Mouse (Mus musculus) forebrain, embryonic 12.5 days (tissue): ENCODE results near the gene Adamts9. TPM values are rescaled to one million over a fixed set of nuclear protein-coding genes. Genes with fewer than 3 reads are reported as not detected.
A peak's percentile ranks its signal among the peaks of the same experiment; 100 is the strongest.

Experiments
- ATAC-seq: fragments of 200-750 bp; cut with Nextera tagmentation; 2 replicates; pipeline ENCODE4 v1.8.0; 2017; ENCODE audit warnings: moderate TSS enrichment; ENCODE audit not compliant: low FRiP score
- H3K27ac ChIP-seq: fragments of 300-500 bp; sonication (generic); 2 replicates; pipeline ENCODE4 v1.5.1; 2016; ENCODE audit warnings: mild to moderate bottlenecking
- H3K27me3 ChIP-seq: fragments of 300-500 bp; sonication (generic); 2 replicates; pipeline ENCODE4 v1.6.1; 2016; ENCODE audit warnings: mild to moderate bottlenecking
- H3K36me3 ChIP-seq: fragments of 300-500 bp; sonication (generic); replicated peaks from 2 replicates; pipeline ENCODE4 v1.6.1; 2016; ENCODE audit warnings: mild to moderate bottlenecking
- H3K4me1 ChIP-seq: fragments of 300-500 bp; sonication (generic); 2 replicates; pipeline ENCODE4 v1.6.1; 2016
- H3K4me2 ChIP-seq: fragments of 300-500 bp; sonication (generic); 2 replicates; pipeline ENCODE4 v1.6.1; 2016; ENCODE audit warnings: mild to moderate bottlenecking, moderate library complexity
- H3K4me3 ChIP-seq: fragments of 300-500 bp; sonication (generic); replicated peaks from 2 replicates; pipeline ENCODE4 v1.5.1; 2016; ENCODE audit warnings: mild to moderate bottlenecking
- H3K9ac ChIP-seq: fragments of 300-500 bp; sonication (generic); 2 replicates; pipeline ENCODE4 v1.6.1; 2016; ENCODE audit warnings: mild to moderate bottlenecking
- H3K9me3 ChIP-seq: fragments of 300-500 bp; sonication (generic); 2 replicates; pipeline ENCODE4 v1.6.1; 2016
- WGBS: fragments of 180-500 bp; shearing (Covaris S2); methylation state at CpG from one replicate; pipeline ENCODE4 v1.1.7; 2016; 5-methylcytosine and 5-hydroxymethylcytosine counted together
- polyA plus RNA-seq: library from polyadenylated mRNA; unstranded; fragments of >200 nt; fragmentation: Nextera tagmentation; extraction: Ambion mirVana; gene quantifications from 2 replicates; pipeline ENCODE4 v1.2.1, GENCODE M21; 2016

The Adamts9 gene
- 1.9 and 2.1 TPM in 2 replicates for polyA plus RNA-seq

DNA sequence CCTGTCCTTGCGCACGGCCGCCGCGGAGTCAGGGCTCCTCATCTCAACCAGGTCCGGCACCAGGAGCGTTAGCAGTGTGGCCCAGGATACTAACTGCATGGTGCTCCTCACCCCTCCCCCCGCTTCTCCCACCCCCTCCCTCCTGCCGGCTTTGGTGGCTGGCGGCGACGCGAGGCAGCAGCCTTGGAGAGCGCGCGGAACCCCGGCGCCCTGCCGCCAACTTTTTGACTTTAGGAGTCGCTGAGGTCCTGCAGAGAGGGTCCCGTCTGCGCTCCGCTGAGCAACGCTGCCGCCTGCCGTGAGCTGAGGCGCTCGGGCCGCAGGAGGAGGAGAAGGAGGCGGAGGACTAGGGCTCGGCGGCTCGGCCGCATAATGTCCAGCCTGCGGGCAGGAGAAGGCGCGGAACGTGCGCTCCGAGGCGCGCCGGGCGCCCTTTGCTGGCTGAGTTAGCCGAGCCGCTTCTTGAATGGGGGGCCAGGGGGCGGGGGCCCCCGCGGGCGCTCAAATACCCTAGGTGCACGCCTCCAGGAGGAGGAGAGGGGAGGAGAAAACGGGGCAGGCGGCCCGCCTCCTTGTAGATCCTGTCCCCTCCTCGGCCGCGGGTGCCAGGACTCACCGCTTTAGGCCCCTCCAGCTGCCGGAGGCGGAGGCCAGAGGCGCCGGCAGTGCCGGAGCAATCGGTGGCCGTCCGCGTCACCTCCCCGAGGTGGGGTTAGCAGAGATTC is at the start of gene Adamts9:
Adamts9 (minus strand) TSS at position 436 of the 725 bp plus-strand sequence.
- under 1% methylated on average over 58 of the region's 68 CpGs for WGBS
- Histone ChIP-seq H3K4me3 (peak within 1 kb of the TSS; percentile 60), H3K27ac (0 out of 2 replicates have a peak within 1 kb of the TSS, but pooled peaks have one; percentile 36)

GRCm38 (mm10) chr6:92991616-92992015 is 48.3 kb upstream of the Adamts9 start:
- WGBS: 48% methylated on average over 1 of the region's 1 CpGs
- ATAC-seq: no peak
- Histone ChIP-seq H3K4me2 (no peak overlapping the region), H3K27me3 (no peaks in the 10 kb centered on the region), H3K9ac (no peak overlapping the region), H3K36me3 (no peaks in the 10 kb centered on the region), H3K27ac (no peak overlapping the region), H3K9me3 (no peaks in the 10 kb centered on the region), H3K4me1 (no peaks in the 10 kb centered on the region), H3K4me3 (no peak overlapping the region)

More for the DNA sequence above, at the start of gene Adamts9:
- Histone ChIP-seq H3K4me2 (peak within 1 kb of the TSS; percentile 95), H3K27me3 (peaks cover 62% of the 10 kb centered on the region), H3K36me3 (no peaks in the 10 kb centered on the region), H3K9ac (peak within 1 kb of the TSS; percentile 64), H3K9me3 (peaks cover 7% of the 10 kb centered on the region), H3K4me1 (peaks cover 39% of the 10 kb centered on the region)
- ATAC-seq: peak; percentile 66; the same call in 1 of the 2 replicates

GRCm38 (mm10) chr6:92988620-92988998 is 45.3 kb upstream of the Adamts9 start:
- Histone ChIP-seq H3K27me3 (no peaks in the 10 kb centered on the region), H3K27ac (no peak overlapping the region), H3K4me2 (no peak overlapping the region), H3K36me3 (no peaks in the 10 kb centered on the region), H3K4me3 (no peak overlapping the region), H3K9me3 (no peaks in the 10 kb centered on the region), H3K4me1 (no peaks in the 10 kb centered on the region), H3K9ac (no peak overlapping the region)
- WGBS: 96% methylated on average over 10 of the region's 10 CpGs
- no peak for ATAC-seq

DNA sequence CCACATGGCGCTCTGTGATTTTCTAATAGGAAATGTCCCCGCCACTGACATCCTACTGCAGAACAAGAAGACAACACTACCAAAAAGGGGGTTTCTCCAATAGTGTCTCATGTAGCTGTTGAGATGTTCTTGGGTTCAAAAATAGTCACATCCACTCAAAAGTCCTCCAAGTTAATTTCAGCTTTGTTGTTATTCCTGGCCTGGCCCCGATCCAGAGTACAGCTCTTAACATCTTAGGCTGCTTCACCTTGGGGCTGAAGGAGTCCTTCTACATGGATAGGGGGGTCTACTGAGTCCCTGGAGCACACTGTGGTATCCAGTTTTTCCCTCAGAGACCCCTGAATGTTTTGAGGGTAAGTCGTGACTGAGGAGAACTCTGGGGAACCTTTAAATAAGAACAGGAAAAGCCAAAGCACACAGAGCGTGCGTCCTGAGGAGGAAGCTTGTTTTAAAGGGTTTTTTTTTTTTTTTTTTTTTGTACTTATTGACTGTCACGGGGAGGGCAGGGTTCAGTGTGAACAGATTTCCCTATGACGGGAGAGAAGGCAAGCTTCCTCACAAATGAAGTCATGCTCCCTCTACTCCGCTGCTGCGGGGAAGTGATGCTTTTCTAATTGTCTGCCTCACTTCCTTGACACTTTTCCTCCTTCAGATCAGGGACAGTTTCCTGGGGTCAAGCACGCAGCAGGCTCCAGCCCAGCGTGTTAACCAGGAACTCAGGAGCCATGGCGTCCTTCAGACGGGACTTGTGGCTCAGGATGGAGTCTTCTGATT is 44.7 kb upstream of the Adamts9 start:
- no peaks in the 10 kb centered on the region for H3K36me3 ChIP-seq
- no peaks in the 10 kb centered on the region for H3K27me3 ChIP-seq
- H3K4me3 ChIP-seq: no peak overlapping the region
- no peaks in the 10 kb centered on the region for H3K9me3 ChIP-seq
- H3K9ac ChIP-seq: no peak overlapping the region
- H3K4me2 ChIP-seq: no peak overlapping the region
- 85% methylated on average over 14 of the region's 14 CpGs for WGBS
- no peak for ATAC-seq
- no peak overlapping the region for H3K27ac ChIP-seq
- H3K4me1 ChIP-seq: no peaks in the 10 kb centered on the region

GRCm38 (mm10) chr6:92987366-92987765 is 44.1 kb upstream of the Adamts9 start:
- 88% methylated on average over 9 of the region's 9 CpGs for WGBS

GRCm38 (mm10) chr6:92983421-92983820 is 40.1 kb upstream of the Adamts9 start:
- Histone ChIP-seq H3K27me3 (no peaks in the 10 kb centered on the region), H3K9me3 (no peaks in the 10 kb centered on the region), H3K4me3 (no peak overlapping the region), H3K27ac (no peak overlapping the region), H3K9ac (no peak overlapping the region), H3K4me1 (no peaks in the 10 kb centered on the region), H3K36me3 (no peaks in the 10 kb centered on the region), H3K4me2 (no peak overlapping the region)
- 80% methylated on average over 7 of the region's 7 CpGs for WGBS
- ATAC-seq: no peak

More at GRCm38 (mm10) chr6:92987366-92987765, 44.1 kb upstream of the Adamts9 start:
- H3K9ac ChIP-seq: no peak overlapping the region
- H3K27me3 ChIP-seq: no peaks in the 10 kb centered on the region
- no peak overlapping the region for H3K4me2 ChIP-seq
- ATAC-seq: no peak
- H3K4me3 ChIP-seq: no peak overlapping the region
- H3K36me3 ChIP-seq: no peaks in the 10 kb centered on the region
- H3K27ac ChIP-seq: no peak overlapping the region
- H3K4me1 ChIP-seq: no peaks in the 10 kb centered on the region
- H3K9me3 ChIP-seq: no peaks in the 10 kb centered on the region

DNA sequence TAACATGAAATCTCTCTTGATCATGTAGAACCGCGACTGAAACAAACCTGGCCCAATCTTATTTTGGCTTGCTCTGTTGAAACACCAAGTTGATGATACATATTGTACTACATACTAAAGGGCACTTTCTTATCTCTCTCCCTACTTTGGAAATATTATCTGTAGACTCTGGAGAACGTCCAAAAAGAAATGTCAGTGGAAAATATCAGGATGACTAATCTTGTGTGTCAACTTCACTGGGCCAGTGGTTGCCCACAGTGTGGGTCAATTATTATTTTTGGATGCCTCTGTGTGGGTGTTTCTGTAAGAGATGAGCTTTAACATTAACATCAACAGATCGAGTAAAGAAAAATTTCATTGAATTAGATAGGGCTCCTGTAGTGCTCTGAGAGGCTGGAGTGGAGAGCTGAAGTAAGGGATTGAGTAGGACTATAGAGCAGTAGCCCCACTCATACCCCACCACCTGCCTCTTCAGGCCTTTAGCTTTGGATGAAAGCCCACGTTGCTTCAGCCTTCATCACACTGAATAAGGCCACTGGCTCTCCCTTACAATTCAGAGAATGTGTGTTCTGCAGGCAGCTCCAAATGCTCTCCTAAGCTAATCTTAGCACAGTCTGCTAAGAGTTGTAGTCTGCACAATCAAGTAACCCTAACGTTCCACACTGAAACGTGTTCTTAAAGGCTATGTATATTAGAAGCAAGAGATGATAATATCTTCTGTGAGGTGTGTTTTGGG is 38.3 kb upstream of the Adamts9 start:
- H3K27ac ChIP-seq: no peak overlapping the region
- H3K36me3 ChIP-seq: no peaks in the 10 kb centered on the region
- no peak overlapping the region for H3K4me3 ChIP-seq
- WGBS: 93% methylated on average over 7 of the region's 7 CpGs
- no peaks in the 10 kb centered on the region for H3K9me3 ChIP-seq
- no peak overlapping the region for H3K9ac ChIP-seq
- no peak overlapping the region for H3K4me2 ChIP-seq
- no peaks in the 10 kb centered on the region for H3K27me3 ChIP-seq
- no peaks in the 10 kb centered on the region for H3K4me1 ChIP-seq
- no peak for ATAC-seq

DNA sequence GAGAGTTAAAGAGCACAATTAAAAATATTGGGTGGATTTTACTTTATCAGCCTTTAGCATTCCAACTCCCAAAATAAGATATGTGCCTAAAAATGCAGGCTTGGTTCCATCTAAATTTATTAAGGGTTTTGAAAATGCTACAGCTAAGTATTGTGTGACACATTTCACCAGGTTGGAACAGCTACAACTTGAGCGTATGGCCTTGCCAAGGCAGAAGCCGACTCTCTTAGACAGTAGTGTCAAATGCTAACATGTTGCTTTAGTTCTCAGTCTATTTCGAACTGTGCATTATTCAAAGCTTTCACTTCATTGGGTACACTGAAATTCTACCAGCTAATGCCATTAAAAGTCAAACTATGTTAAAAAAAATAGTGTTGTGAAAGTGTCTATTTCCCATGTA is 30.0 kb upstream of the Adamts9 start:
- WGBS: 93% methylated on average over 3 of the region's 3 CpGs
- H3K9ac ChIP-seq: no peak overlapping the region

DNA sequence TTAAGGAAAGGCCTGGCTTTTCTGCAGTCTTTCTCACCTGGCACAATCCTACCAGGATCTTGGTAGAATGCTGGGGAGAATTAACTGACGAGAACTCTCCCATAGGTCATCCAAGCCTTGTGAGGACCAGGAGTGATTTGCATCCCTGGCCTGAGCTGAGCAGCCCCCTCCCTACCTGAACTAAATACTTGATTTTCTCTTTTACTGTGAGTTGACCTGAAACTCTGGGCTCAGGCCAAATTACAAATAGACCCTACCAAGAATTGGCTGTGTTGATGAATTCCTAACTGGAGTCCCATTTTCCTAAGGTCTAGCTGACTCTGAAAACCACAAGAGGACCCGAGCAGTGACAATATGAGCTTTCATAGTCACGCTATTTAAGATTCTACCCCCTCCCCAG is 25.4 kb upstream of the Adamts9 start:
- Histone ChIP-seq H3K27me3 (no peaks in the 10 kb centered on the region), H3K9me3 (no peaks in the 10 kb centered on the region), H3K9ac (no peak overlapping the region), H3K4me1 (no peaks in the 10 kb centered on the region), H3K27ac (no peak overlapping the region), H3K4me3 (no peak overlapping the region), H3K4me2 (no peak overlapping the region), H3K36me3 (no peaks in the 10 kb centered on the region)
- no peak for ATAC-seq
- WGBS: 74% methylated on average over 3 of the region's 3 CpGs

More for the DNA sequence above, 30.0 kb upstream of the Adamts9 start:
- ATAC-seq: no peak
- H3K27ac ChIP-seq: no peak overlapping the region
- H3K27me3 ChIP-seq: no peaks in the 10 kb centered on the region
- H3K9me3 ChIP-seq: no peaks in the 10 kb centered on the region
- H3K4me2 ChIP-seq: no peak overlapping the region
- no peak overlapping the region for H3K4me3 ChIP-seq
- no peaks in the 10 kb centered on the region for H3K4me1 ChIP-seq
- no peaks in the 10 kb centered on the region for H3K36me3 ChIP-seq

DNA sequence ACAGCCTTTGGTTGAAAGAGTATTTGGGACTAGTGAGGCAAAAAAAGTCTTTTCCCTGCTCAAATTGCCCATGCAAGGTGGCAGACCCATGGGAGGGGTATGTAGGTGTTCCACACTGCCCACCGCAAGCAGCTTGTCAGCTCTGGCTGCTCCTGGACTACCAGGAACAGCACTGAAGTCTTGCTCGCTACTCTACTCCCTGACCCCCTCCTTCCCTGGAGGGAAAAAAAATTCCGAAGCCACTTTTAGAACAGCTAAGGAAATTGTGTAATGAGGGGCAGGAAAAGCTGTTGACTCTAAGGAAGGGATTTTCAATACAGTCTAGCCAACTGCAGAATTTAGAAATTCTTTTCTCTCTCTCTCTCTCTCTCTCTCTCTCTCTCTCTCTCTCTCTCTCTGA is 24.9 kb upstream of the Adamts9 start:
- H3K9ac ChIP-seq: no peak overlapping the region
- no peak for ATAC-seq
- WGBS: 81% methylated on average over 3 of the region's 3 CpGs

GRCm38 (mm10) chr6:92962966-92963365 is 19.7 kb upstream of the Adamts9 start:
- Histone ChIP-seq H3K27me3 (0 out of 2 replicates have a peak, but pooled peaks cover 5% of the 10 kb centered on the region), H3K4me3 (no peak overlapping the region), H3K9me3 (no peaks in the 10 kb centered on the region), H3K4me2 (no peak overlapping the region), H3K9ac (no peak overlapping the region), H3K27ac (no peak overlapping the region), H3K4me1 (no peaks in the 10 kb centered on the region; the same call in 1 of the 2 replicates), H3K36me3 (no peaks in the 10 kb centered on the region)
- no peak for ATAC-seq
- 72% methylated on average over 3 of the region's 3 CpGs for WGBS

More for the DNA sequence above, 24.9 kb upstream of the Adamts9 start:
- Histone ChIP-seq H3K4me2 (no peak overlapping the region), H3K36me3 (no peaks in the 10 kb centered on the region), H3K9me3 (no peaks in the 10 kb centered on the region), H3K27me3 (no peaks in the 10 kb centered on the region), H3K4me3 (no peak overlapping the region), H3K27ac (no peak overlapping the region), H3K4me1 (no peaks in the 10 kb centered on the region)

DNA sequence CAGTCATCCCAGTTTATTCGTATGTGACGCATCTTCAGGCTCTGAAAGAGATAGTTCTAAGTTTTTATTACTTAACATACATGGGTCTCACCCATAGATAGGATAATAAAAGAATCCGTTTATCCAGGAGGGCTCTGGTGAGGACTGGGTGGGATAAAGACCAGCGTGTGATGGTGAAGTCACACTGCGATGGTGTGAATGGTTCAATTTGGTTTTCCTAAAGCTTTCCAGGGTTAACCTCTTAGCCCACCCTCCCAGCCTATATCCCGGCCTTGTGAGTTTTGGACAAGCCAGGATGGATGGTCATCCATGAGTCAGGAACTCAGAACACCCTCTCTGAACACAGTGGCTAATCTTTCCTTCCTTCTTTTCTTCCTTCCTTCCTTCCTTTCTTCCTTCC is 17.7 kb upstream of the Adamts9 start:
- Histone ChIP-seq H3K9me3 (no peaks in the 10 kb centered on the region), H3K4me1 (no peaks in the 10 kb centered on the region; the same call in 1 of the 2 replicates), H3K4me3 (no peak overlapping the region), H3K27me3 (0 out of 2 replicates have a peak, but pooled peaks cover 5% of the 10 kb centered on the region), H3K27ac (no peak overlapping the region), H3K4me2 (no peak overlapping the region), H3K9ac (no peak overlapping the region), H3K36me3 (no peaks in the 10 kb centered on the region)
- 90% methylated on average over 6 of the region's 6 CpGs for WGBS
- ATAC-seq: no peak
